Mouse (Mus musculus) right cerebral cortex, postnatal 14 days (tissue): ENCODE measurements around the gene 1700034J05Rik.

Experiments used
- DNase-seq: peaks from one replicate; pipeline ENCODE4 v3.0.0; 2022

1700034J05Rik gene

GRCm38 (mm10) chr6:146918341-146918740 is 35.9 kb downstream of the 1700034J05Rik start:
- no peak for DNase-seq

DNA sequence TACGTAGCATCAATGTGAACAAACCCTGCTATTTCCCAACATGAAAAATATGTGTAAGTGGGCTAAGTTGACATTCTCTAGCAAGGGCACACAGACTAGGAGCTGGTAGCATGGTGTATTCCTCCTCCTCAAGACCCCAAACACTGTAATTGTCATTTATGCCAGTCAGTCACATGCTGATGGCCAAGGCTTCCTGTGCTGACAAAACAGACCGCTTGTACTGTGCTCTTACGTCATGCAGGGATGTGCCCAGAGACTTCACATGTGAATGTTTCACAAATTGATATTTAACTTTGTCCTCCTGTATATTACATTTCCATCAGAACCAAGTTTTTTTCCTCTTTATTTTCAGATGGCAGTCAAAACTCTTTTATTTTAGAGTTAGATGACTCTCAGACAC is 36.8 kb downstream of the 1700034J05Rik start:
- DNase-seq: no peak

- no peak for DNase-seq
Observed at GRCm38 (mm10) chr6:146915808-146916207, 38.4 kb downstream of the 1700034J05Rik start.

DNA sequence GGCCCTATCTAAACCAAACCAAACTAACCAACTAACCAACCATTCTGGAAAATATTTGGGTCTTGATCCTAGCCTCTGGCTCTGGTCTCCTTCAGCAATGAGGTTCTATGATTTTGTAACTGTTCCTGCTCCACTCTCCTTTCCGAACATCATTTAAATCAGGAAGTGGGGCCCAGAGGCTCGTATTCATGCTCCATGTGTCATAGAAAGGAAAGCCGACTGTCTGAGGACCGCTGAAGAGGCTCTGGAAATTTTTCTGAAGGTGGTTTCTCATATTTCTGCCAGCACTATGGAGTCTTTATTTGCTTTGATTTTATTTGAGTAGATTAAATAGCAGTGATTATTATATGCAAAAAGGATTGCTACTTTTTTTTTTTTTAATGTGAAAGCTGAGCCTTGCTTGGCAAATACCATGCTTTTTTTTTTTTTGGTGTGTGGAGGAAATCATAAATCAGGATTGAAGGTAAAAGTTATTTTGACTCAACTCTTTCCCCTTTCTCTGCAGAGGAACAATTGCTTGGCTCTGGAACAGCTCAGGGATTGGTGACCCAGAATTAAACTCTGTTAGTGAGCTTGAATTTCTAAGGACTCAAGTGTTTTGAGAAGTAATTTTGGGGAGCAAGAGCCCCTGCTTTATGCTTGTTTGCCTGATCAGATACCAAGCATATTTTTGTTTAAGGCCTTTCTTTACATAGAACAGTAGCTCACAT is 40.6 kb downstream of the 1700034J05Rik start:
- no peak for DNase-seq

DNA sequence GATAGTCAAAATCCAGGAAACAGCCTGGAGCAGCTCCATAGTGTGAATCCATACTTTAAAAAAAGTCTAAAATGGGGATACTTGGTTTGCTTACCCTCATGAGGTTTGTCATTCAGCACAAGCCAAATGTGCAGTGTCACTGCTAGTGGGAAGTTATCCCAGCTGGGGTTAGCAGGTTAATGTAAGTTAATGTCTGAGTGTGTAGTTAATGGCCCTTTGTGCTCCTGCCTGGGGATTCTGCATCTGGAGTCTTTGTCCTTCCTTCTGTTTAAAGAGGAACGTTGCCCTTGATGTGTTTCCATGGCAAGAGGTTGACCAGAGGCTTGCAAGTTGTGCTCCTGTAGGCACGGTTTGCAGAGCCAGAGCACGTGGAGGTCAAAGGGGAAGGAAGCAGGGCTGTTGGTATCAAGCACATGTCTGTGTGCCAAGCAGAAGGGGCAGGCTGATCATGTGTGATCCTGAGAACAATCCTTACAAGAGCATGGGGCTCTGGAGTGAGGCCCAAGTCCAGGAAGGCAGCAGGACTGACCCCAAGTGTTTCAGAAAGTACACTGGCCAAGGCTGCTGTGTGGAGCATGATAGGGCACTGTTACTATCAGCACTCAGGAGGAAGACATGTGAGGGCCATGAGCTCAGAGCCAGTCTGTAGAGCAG is 41.3 kb downstream of the 1700034J05Rik start:
- no peak for DNase-seq

GRCm38 (mm10) chr6:146910801-146911200 is 43.4 kb downstream of the 1700034J05Rik start:
- no peak for DNase-seq

GRCm38 (mm10) chr6:146909725-146910489 is 44.3 kb downstream of the 1700034J05Rik start:
- no peak for DNase-seq

DNA sequence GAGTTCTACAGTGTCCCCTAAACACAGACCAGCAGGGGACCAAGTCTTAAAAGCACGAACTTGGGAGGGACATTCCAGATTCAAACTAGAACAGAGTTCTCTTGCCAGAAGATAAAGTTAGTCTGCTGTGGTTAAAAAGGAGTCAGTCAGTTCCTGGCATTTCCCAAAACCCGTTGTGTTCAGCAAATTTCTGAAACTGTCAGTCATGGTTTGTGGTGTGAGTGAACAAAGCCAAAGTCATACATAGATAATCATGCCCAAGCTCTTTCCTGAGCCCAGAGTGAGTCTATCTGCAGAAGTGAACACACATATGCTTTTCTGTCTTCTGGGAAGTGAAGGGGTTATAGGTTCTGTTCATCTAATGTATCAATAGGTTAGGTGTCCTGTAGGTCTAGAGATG is 45.4 kb downstream of the 1700034J05Rik start:
- no peak for DNase-seq

DNA sequence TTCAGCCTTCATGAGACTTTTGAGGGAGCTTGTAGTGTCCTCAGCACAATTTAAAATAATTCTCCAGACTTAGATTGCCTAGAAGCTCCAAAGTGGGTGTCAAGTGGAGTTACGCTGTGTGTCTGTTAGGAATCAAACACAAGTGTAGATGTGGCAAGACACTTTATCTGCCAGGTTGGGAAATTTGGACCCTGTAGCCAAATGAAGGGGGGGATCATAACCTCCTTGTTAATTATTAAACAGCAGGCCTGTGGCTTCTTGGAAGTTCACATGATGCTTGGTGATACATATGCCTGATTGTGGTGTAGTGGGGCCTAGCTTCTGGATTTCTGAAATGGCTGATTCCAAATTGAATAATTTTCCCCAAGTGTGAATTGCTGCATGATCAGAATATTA is 46.4 kb downstream of the 1700034J05Rik start:
- DNase-seq: no peak

DNA sequence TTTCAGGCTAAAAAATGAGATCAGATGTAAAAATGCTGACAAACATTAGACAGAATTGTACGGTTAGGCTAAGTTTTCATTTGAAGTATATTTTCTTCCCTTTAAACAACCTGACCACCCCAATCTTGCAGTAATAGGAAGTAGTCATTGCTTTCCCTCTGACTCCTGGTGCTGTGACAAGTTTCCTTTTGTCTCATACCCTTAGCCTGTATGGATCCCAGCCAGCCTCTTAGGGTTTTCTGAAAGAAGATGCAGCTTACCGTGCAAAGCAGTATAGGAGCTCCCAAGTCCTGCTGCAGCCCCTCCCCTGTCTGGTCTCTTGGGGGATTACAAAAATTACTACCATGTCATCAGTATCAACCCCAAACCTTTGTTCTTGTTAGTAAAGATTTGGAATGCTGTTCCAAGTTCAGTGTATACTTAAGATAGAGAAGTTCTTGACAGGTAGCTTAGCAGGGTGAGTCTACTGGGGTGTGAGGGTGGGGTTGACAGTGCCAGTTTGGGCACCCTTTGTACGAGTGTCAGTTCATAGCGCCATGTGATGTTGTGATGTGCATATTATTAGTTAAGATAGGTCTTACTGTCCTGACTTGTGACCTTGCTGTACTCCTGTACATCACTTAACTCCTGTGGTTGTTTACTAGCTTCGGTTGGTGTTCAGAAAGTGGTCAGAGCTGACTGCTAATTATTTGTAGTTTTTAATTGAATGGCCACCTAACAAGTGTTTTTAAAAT is 47.0 kb downstream of the 1700034J05Rik start:
- no peak for DNase-seq

DNA sequence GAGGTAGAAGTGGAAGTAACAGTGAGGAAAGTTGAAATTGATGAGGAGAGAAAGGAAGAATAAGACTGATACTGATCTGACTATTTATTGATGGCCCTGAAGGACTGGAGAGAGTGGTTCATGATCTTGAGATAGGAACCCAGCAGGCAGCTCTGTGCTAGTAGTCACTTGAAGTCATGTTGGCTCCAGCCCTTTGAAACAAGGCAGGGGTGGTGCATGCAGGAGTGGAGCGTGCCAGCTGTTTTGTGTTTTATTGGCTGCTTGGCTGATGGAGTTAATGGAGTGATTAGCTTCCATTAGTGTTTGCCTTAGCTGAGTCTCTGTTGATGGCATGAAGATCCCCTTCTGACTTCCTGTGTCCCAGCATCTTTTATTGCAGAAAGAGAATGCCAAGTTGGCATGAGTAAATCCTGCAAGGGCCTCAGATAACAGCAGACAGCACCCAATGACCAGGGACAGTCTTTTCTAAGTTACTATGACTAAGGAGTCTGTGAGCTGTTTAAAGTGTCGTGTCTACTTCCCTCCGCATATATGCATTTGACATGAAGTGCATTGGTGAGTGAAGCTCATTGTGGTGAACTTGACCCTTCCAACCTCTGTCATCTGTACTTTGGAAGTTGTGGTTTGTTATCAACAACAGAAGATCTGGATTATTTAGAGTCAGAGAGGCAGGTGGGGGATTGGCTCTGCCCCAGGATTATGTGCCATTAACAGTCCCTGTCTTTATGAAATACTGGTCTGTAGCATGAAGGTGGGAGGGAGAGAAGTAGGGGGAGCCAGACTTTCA is 48.0 kb downstream of the 1700034J05Rik start:
- no peak for DNase-seq

DNA sequence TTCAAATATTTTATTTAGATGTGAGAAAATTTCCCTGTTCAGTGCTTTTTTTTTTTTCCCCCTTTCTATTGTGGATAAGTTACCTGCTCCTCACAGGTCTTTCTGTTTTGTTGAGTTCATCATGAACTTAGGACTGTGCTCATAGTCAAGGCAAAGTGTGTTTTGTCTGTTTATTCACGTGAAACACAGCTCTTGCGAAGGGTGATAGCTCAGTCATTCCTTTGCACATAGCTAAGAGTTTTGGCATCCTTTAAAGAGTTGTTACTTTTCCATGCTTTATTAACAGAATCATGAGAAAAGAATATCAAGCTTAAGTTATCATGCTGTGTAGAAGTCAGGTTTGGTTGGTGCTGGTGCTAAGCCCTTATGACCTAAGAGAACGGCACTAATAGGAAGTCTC is 49.5 kb downstream of the 1700034J05Rik start:
- no peak for DNase-seq

GRCm38 (mm10) chr6:146903632-146904031 is 50.6 kb downstream of the 1700034J05Rik start:
- no peak for DNase-seq

DNA sequence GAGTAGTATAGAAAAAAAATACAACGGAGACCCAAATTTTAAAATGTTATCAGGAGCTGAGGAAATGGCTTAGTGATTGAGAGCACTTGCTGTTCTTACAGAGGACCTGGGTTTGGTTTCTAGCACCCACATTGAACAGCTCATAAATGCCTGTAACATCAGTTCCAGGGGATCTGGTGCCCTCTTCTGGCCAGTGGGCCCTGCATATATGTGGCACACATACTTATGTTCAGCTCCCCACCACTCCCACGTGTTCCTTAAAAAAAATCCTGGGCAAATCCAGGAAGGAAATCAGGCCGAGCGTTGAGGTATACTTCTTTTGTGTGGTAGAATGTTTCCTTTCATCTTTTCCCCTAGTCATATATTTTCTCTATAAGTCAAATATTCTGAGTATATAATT is 52.3 kb downstream of the 1700034J05Rik start:
- no peak for DNase-seq
